Mouse (Mus musculus): Measurements from ENCODE around the gene Cfap74. TPM values are rescaled to one million over a fixed set of nuclear protein-coding genes. Genes with fewer than 3 reads are reported as not detected.

The Cfap74 gene
- polyA plus RNA-seq, 1 experiment from 2014 or later, result 4.5 TPM

- H3K9ac ChIP-seq (ENCODE audit: low read length), result no peak overlapping the region
- no peaks in the 10 kb centered on the region for H3K9me3 ChIP-seq (replicated peaks; ENCODE audit: control insufficient read depth, low read length)
- DNase-seq (ENCODE audit: low spot score) (no peak), ATAC-seq (no peak)
- H3K27ac ChIP-seq (ENCODE audit: low read depth, low read length), result no peak overlapping the region
- no peaks in the 10 kb centered on the region for H3K27me3 ChIP-seq (replicated peaks; ENCODE audit: control insufficient read depth, insufficient read depth, low read length)
- 83% methylated on average over 15 of the region's 15 CpGs for WGBS
- H3K4me2 ChIP-seq (ENCODE audit: low read length), result no peak overlapping the region
- H3K4me3 ChIP-seq (ENCODE audit: low read depth, low read length), result no peak overlapping the region
- no peaks in the 10 kb centered on the region for H3K4me1 ChIP-seq (ENCODE audit: control insufficient read depth, insufficient read depth, low read length)
- H3K36me3 ChIP-seq (ENCODE audit: control insufficient read depth, insufficient read depth, low read length), result no peaks in the 10 kb centered on the region
These were observed 38.0 kb upstream of the Cfap74 start for GRCm38 (mm10) chr4:155370737-155371715.

DNA sequence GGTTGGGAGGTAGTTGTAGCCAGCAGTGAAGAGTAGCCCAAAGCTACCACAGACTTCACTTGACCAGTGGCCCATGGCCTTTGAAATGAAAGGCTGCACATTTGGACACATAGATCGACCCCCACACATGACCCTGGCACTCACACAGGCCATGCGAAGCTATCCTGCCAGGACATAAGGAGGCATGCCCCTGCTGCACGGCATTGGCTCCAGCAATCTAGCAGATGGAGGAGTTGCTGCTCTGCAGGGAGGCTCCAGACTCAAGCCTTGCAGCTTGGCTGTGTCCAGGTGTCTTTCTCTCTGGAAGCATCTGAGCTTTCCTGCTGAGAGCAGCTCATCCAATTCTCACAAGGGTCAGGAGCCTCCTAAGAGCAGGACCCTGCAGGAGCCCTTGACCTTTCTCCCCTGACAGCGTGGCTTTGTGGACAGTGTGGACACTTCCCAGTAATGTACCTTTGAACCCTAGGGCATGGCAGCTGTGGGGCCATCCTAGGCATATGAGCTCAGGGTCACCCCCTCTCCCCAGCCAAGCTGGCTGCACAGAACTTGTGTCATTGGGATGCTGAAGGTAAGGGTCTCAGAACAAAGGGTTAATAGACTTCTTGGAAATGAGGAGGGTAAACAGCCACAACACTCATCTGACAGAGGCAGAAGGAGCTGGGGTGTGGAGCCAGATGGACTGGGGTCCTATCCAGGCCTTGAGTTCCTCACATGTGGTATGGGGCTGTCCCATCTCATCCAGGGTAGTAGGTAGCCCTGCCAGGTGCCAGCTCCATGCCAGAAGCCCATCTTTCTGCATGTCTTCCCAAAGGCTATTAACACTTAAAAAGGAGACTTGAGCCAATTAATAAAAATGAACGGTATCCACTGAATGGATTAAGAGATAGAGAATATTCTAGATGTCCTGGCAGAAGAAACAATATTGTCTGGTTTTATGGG, 36.9 kb upstream of the Cfap74 start:
- H3K4me2 ChIP-seq (ENCODE audit: low read length), result no peak overlapping the region
- H3K36me3 ChIP-seq (ENCODE audit: control insufficient read depth, insufficient read depth, low read length), result no peaks in the 10 kb centered on the region
- H3K27ac ChIP-seq (ENCODE audit: low read depth, low read length), result no peak overlapping the region
- DNase-seq (ENCODE audit: low spot score) (no peak), ATAC-seq (no peak)
- H3K9me3 ChIP-seq (replicated peaks; ENCODE audit: control insufficient read depth, low read length), result no peaks in the 10 kb centered on the region
- H3K4me1 ChIP-seq (ENCODE audit: control insufficient read depth, insufficient read depth, low read length), result no peaks in the 10 kb centered on the region
- 74% methylated on average over 5 of the region's 5 CpGs for WGBS
- H3K9ac ChIP-seq (ENCODE audit: low read length), result no peak overlapping the region
- H3K4me3 ChIP-seq (ENCODE audit: low read depth, low read length), result no peak overlapping the region
- no peaks in the 10 kb centered on the region for H3K27me3 ChIP-seq (replicated peaks; ENCODE audit: control insufficient read depth, insufficient read depth, low read length)

DNA sequence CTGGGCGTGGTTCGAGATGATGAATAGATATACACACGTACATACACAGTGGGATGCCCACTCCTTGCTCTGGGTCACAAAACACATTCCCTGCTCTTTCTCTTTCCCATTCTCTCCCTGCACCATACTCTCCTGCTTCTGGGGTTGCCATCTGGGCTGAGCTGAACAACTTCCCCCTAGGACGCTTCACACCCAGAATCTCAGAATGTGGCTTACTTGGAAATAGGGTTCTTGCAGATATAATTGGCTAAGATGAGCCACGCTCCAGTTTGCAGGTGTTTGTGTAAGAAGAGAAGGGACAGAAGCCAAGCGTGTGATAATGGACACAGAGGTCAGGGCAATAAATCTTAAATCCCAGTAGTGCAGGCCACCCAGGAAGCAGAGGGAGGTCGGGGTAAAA, 27.0 kb upstream of the Cfap74 start:
- 69% methylated on average over 7 of the region's 7 CpGs for WGBS
- H3K4me1 ChIP-seq (ENCODE audit: control insufficient read depth, insufficient read depth, low read length), result no peaks in the 10 kb centered on the region
- no peaks in the 10 kb centered on the region for H3K36me3 ChIP-seq (ENCODE audit: control insufficient read depth, insufficient read depth, low read length)
- no peak for DNase-seq (ENCODE audit: low spot score)
- H3K27me3 ChIP-seq (replicated peaks; ENCODE audit: control insufficient read depth, insufficient read depth, low read length), result no peaks in the 10 kb centered on the region
- no peak overlapping the region for H3K9ac ChIP-seq (ENCODE audit: low read length)
- no peak overlapping the region for H3K4me2 ChIP-seq (ENCODE audit: low read length)
- no peak overlapping the region for H3K4me3 ChIP-seq (ENCODE audit: low read depth, low read length)
- no peak for ATAC-seq
- H3K9me3 ChIP-seq (replicated peaks; ENCODE audit: control insufficient read depth, low read length), result no peaks in the 10 kb centered on the region
- no peak overlapping the region for H3K27ac ChIP-seq (ENCODE audit: low read depth, low read length)

- no peak overlapping the region for H3K4me2 ChIP-seq (ENCODE audit: low read length)
- 32% methylated on average over 9 of the region's 9 CpGs for WGBS
- H3K27ac ChIP-seq (ENCODE audit: low read depth, low read length), result no peak overlapping the region
- peak overlapping the region; percentile 26; the same call in 1 of the 2 replicates for H3K9ac ChIP-seq (ENCODE audit: low read length)
- no peaks in the 10 kb centered on the region for H3K4me1 ChIP-seq (ENCODE audit: control insufficient read depth, insufficient read depth, low read length)
- no peaks in the 10 kb centered on the region for H3K9me3 ChIP-seq (replicated peaks; ENCODE audit: control insufficient read depth, low read length)
- no peak overlapping the region for H3K4me3 ChIP-seq (ENCODE audit: low read depth, low read length)
- no peak for ATAC-seq
- H3K36me3 ChIP-seq (ENCODE audit: control insufficient read depth, insufficient read depth, low read length), result no peaks in the 10 kb centered on the region
- H3K27me3 ChIP-seq (replicated peaks; ENCODE audit: control insufficient read depth, insufficient read depth, low read length), result no peaks in the 10 kb centered on the region
- DNase-seq (ENCODE audit: low spot score), result no peak
These were observed 26.2 kb upstream of the Cfap74 start for GRCm38 (mm10) chr4:155382752-155383151.

- no peak overlapping the region for H3K27ac ChIP-seq (ENCODE audit: low read depth, low read length)
- H3K27me3 ChIP-seq (replicated peaks; ENCODE audit: control insufficient read depth, insufficient read depth, low read length), result no peaks in the 10 kb centered on the region
- no peak overlapping the region for H3K9ac ChIP-seq (ENCODE audit: low read length)
- 80% methylated on average over 4 of the region's 4 CpGs for WGBS
- no peaks in the 10 kb centered on the region for H3K9me3 ChIP-seq (replicated peaks; ENCODE audit: control insufficient read depth, low read length)
- H3K4me3 ChIP-seq (ENCODE audit: low read depth, low read length), result no peak overlapping the region
- ATAC-seq, result no peak
- no peak overlapping the region for H3K4me2 ChIP-seq (ENCODE audit: low read length)
- no peaks in the 10 kb centered on the region for H3K36me3 ChIP-seq (ENCODE audit: control insufficient read depth, insufficient read depth, low read length)
- DNase-seq (ENCODE audit: low spot score), result no peak
- H3K4me1 ChIP-seq (ENCODE audit: control insufficient read depth, insufficient read depth, low read length), result no peaks in the 10 kb centered on the region
These were observed 25.7 kb upstream of the Cfap74 start for GRCm38 (mm10) chr4:155383326-155383725.

DNA sequence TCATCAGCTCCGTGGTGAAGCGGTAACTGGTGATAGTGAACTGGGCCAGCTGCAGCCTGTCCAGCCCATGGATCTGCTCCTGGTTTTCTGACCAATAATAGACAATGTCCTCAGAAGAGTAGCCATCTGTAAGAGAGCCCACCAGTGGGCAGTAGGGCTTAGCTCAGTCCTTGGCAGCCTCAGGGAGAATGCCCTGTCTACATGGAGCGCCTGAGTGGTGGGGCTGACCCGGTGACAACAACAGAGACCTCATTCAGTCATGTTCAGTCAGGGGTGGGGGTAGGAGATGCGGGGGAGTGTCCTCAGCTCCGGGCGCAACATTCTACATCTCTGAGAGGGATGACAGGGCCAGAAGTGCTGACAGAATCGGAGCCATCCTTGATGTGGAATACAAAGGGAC, 21.8 kb upstream of the Cfap74 start:
- H3K27ac ChIP-seq (ENCODE audit: low read depth, low read length), result no peak overlapping the region
- no peak overlapping the region for H3K4me2 ChIP-seq (ENCODE audit: low read length)
- DNase-seq (ENCODE audit: low spot score) (no peak), ATAC-seq (no peak)
- no peaks in the 10 kb centered on the region for H3K4me1 ChIP-seq (ENCODE audit: control insufficient read depth, insufficient read depth, low read length)
- no peaks in the 10 kb centered on the region for H3K9me3 ChIP-seq (replicated peaks; ENCODE audit: control insufficient read depth, low read length)
- no peaks in the 10 kb centered on the region for H3K27me3 ChIP-seq (replicated peaks; ENCODE audit: control insufficient read depth, insufficient read depth, low read length)
- no peak overlapping the region for H3K4me3 ChIP-seq (ENCODE audit: low read depth, low read length)
- 84% methylated on average over 8 of the region's 8 CpGs for WGBS
- H3K36me3 ChIP-seq (ENCODE audit: control insufficient read depth, insufficient read depth, low read length), result no peaks in the 10 kb centered on the region
- no peak overlapping the region for H3K9ac ChIP-seq (ENCODE audit: low read length)

DNA sequence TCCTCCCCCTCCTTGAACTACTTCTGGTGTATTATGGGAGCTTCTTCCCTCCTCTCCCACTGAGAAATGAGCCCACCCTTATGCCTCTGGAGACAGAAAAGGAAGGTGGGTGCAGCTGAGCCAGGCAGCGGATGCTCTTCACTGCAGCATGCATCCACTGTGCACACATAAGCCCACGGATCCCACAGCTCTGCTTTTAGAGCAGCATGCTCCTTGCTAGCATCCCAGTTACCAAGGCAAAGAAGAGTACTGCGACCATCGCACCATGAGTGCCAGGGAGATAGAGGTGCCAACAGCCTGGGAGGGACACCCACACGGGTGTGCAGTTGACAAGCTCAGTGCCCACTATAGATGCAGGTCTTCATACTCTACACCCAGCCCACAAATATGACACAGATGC, 13.5 kb upstream of the Cfap74 start:
- Histone ChIP-seq H3K4me1 (ENCODE audit: control insufficient read depth, insufficient read depth, low read length) (no peaks in the 10 kb centered on the region; the same call in 1 of the 2 replicates), H3K9me3 (replicated peaks; ENCODE audit: control insufficient read depth, low read length) (no peaks in the 10 kb centered on the region), H3K9ac (ENCODE audit: low read length) (no peak overlapping the region), H3K4me2 (ENCODE audit: low read length) (no peak overlapping the region), H3K4me3 (ENCODE audit: low read depth, low read length) (no peak overlapping the region), H3K27me3 (replicated peaks; ENCODE audit: control insufficient read depth, insufficient read depth, low read length) (peaks cover 41% of the 10 kb centered on the region), H3K36me3 (ENCODE audit: control insufficient read depth, insufficient read depth, low read length) (no peaks in the 10 kb centered on the region), H3K27ac (ENCODE audit: low read depth, low read length) (no peak overlapping the region)
- DNase-seq (ENCODE audit: low spot score) (no peak), ATAC-seq (no peak)
- 85% methylated on average over 5 of the region's 5 CpGs for WGBS

DNA sequence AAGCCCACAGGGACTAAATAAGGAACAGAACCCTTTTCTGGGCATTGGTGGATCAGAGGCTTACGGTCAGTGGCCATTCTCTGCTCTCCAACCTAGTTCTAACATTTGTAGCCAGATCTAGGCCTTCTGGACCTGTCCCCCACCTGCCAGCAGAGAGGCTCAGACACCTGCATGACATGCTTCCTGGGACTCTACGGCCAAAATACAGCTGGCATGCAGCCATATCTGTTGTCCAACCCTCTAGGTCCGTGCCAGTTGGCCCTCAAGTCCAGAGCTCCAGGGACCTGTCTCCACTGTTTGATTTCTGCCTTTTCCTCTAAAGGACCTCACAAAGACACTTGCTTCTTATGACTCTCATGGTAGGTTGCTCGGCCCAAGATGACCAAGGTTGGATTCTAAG, 12.2 kb upstream of the Cfap74 start:
- ATAC-seq, result no peak
- no peak overlapping the region for H3K9ac ChIP-seq (ENCODE audit: low read length)
- H3K4me3 ChIP-seq (ENCODE audit: low read depth, low read length), result no peak overlapping the region
- no peaks in the 10 kb centered on the region for H3K9me3 ChIP-seq (replicated peaks; ENCODE audit: control insufficient read depth, low read length)
- peaks cover 41% of the 10 kb centered on the region for H3K27me3 ChIP-seq (replicated peaks; ENCODE audit: control insufficient read depth, insufficient read depth, low read length)
- no peak for DNase-seq (ENCODE audit: low spot score)
- no peaks in the 10 kb centered on the region for H3K36me3 ChIP-seq (ENCODE audit: control insufficient read depth, insufficient read depth, low read length)
- no peak overlapping the region for H3K4me2 ChIP-seq (ENCODE audit: low read length)
- WGBS, result 89% methylated on average over 4 of the region's 4 CpGs
- no peak overlapping the region for H3K27ac ChIP-seq (ENCODE audit: low read depth, low read length)
- H3K4me1 ChIP-seq (ENCODE audit: control insufficient read depth, insufficient read depth, low read length), result no peaks in the 10 kb centered on the region; the same call in 1 of the 2 replicates
